In genomic region chr17:56371029-56371660, GRCm38 (mm10) we compare ENCODE assay signal across 16 mouse cellular contexts. TPM values are rescaled to one million over a fixed set of nuclear protein-coding genes. Genes with fewer than 3 reads are reported as not detected.
DNase-seq lines count a peak whose midpoint lies in the region; ATAC-seq and TF ChIP-seq lines count a peak whose summit lies in the region.
"Had no signal": no experiment of that assay in that cellular context is flagged by ENCODE, and none has a peak within 500 bp of the region (broad histone marks: within the 10 kb centered on the region; RNA-seq: fewer than 3 reads in every experiment).

No protein-coding gene starts in this region.

- no peak for TF ChIP-seq CTCF in hindbrain, postnatal 0 days (IDR thresholded peaks at IDR 0.05; ENCODE audit: low read depth)

- no peak overlapping the region for H3K4me2 ChIP-seq in hindbrain, embryonic 12.5 days (replicated peaks)
- no peak overlapping the region for H3K4me2 ChIP-seq in hindbrain, postnatal 0 days (ENCODE audit: low read depth, low read length)
- H3K4me2 ChIP-seq: embryonic facial prominence, embryonic 12.5 days; neural tube, embryonic 12.5 days had no signal

- H3K27me3 ChIP-seq in hindbrain, embryonic 12.5 days: no peaks in the 10 kb centered on the region
- no peaks in the 10 kb centered on the region for H3K27me3 ChIP-seq in hindbrain, postnatal 0 days (ENCODE audit: insufficient read depth, low read length)
- H3K27me3 ChIP-seq: embryonic facial prominence, embryonic 12.5 days; neural tube, embryonic 12.5 days had no signal

- peak overlapping the region; percentile 14; the same call in 1 of the 2 replicates for H3K9ac ChIP-seq in hindbrain, embryonic 12.5 days
- H3K9ac ChIP-seq in hindbrain, postnatal 0 days (replicated peaks; ENCODE audit: low read length): no peak overlapping the region
- H3K9ac ChIP-seq: embryonic facial prominence, embryonic 12.5 days; liver, embryonic 14.5 days; neural tube, embryonic 12.5 days had no signal

- H3K4me3 ChIP-seq in hindbrain, embryonic 12.5 days: no peak overlapping the region
- no peak overlapping the region for H3K4me3 ChIP-seq in hindbrain, postnatal 0 days (ENCODE audit: low read length)
- H3K4me3 ChIP-seq: embryonic facial prominence, embryonic 12.5 days; neural tube, embryonic 12.5 days had no signal

- no peak overlapping the region for H3K27ac ChIP-seq in hindbrain, embryonic 12.5 days
- no peak overlapping the region for H3K27ac ChIP-seq in hindbrain, postnatal 0 days
- H3K27ac ChIP-seq: embryonic facial prominence, embryonic 12.5 days; liver, embryonic 14.5 days; neural tube, embryonic 12.5 days had no signal

- DNase-seq in hindbrain, postnatal 0 days (ENCODE audit: low spot score): no peak
- DNase-seq in frontal cortex, adult 2 months (ENCODE audit: extremely low spot score in 1 of 2, low spot score in 1 of 2): peak; percentile 75 to 86
- DNase-seq in left cerebral cortex, adult 18-20 months (ENCODE audit: low spot score in 2 of 2): peak; percentile 73 to 83
- peak; percentile 78 to 82 for DNase-seq in right cerebral cortex, adult 2 months (ENCODE audit: low spot score in 2 of 2)
- DNase-seq in ovary, adult 18-20 months (ENCODE audit: low spot score): no peak
- no peak for DNase-seq in kidney, postnatal 10 days
- no peak for DNase-seq in kidney, postnatal 14 days
- DNase-seq: adrenal gland, postnatal 14 days; B cell, adult 2 months; cerebellum, adult 8-10 months; gastrocnemius, postnatal 14 days; kidney, adult 9 months had no signal

- H3K4me1 ChIP-seq in hindbrain, embryonic 12.5 days: peaks cover 41% of the 10 kb centered on the region
- H3K4me1 ChIP-seq in hindbrain, postnatal 0 days (ENCODE audit: insufficient read depth, low read length): peaks cover 25% of the 10 kb centered on the region
- H3K4me1 ChIP-seq: embryonic facial prominence, embryonic 12.5 days had no signal

- H3K36me3 ChIP-seq in hindbrain, embryonic 12.5 days: peaks cover 71% of the 10 kb centered on the region
- H3K36me3 ChIP-seq in hindbrain, postnatal 0 days (ENCODE audit: insufficient read depth, low read length): peaks cover 19% of the 10 kb centered on the region

- H3K9me3 ChIP-seq in hindbrain, embryonic 12.5 days (replicated peaks): no peaks in the 10 kb centered on the region
- no peaks in the 10 kb centered on the region for H3K9me3 ChIP-seq in hindbrain, postnatal 0 days (ENCODE audit: low read length)
- H3K9me3 ChIP-seq: embryonic facial prominence, embryonic 12.5 days; neural tube, embryonic 12.5 days had no signal

- 85% methylated on average over 15 of the region's 15 CpGs for WGBS in hindbrain, embryonic 12.5 days
- 65% methylated on average over 15 of the region's 15 CpGs for WGBS in hindbrain, postnatal 0 days

- ATAC-seq in hindbrain, embryonic 12.5 days (ENCODE audit: low FRiP score): no peak
- no peak for ATAC-seq in hindbrain, postnatal 0 days

RNA-seq across cellular contexts. Expression of gene Kdm4b, which starts 45.3 kb away (rescaled TPM):
- 75.3 and 86.9 TPM in 2 replicates for polyA plus RNA-seq in hindbrain, embryonic 12.5 days (2016; fragmentation: Nextera tagmentation; extraction: Ambion mirVana)
- total RNA-seq in hindbrain, postnatal 0 days (2014; rRNA removed): 137 and 144 TPM in 2 replicates
- 42.5 and 42.6 TPM in 2 replicates for polyA plus RNA-seq in hindbrain, postnatal 0 days (2015; fragmentation: Nextera tagmentation; extraction: Ambion mirVana)
- polyA plus RNA-seq in frontal cortex, adult 2 months (2012; rRNA removed): 43.8 and 49.9 TPM in 2 replicates
- 10 to 100 TPM; 59.1 to 64.7 TPM for total RNA-seq in left cerebral cortex, adult 18-20 months (2021)

Comparison
In these comparisons a context has a peak if more than half of its experiments do, and no peak if none do; other contexts are left out.
1. DNase-seq: peak in frontal cortex, adult 2 months (2 of 2), left cerebral cortex, adult 18-20 months (2 of 2) and right cerebral cortex, adult 2 months (2 of 2); none in hindbrain, postnatal 0 days (single experiment), ovary, adult 18-20 months (single experiment), kidney, postnatal 10 days (single experiment) and kidney, postnatal 14 days (single experiment).